Mouse (Mus musculus) intestine, embryonic 15.5 days (tissue): ENCODE measurements at regions not wholly inside any gene's neighbourhood (a gene's known extent, or its start where the extent isn't known, plus 50 kb on each side); places are given as distances from the start of the nearest gene placed in this dataset.

Source experiments
- ATAC-seq: fragments of 200-750 bp; cut with Nextera tagmentation; 2 replicates; pipeline ENCODE4 v1.8.0; 2017; ENCODE audit warnings: moderate TSS enrichment, moderate library complexity
- H3K27ac ChIP-seq: fragments of 300-500 bp; sonication (generic); 2 replicates; pipeline ENCODE4 v1.5.1; 2015; ENCODE audit warnings: mild to moderate bottlenecking, inconsistent platforms
- H3K27me3 ChIP-seq: fragments of 300-500 bp; sonication (generic); replicated peaks from 2 replicates; pipeline ENCODE4 v1.6.1; 2015; ENCODE audit warnings: inconsistent platforms
- H3K36me3 ChIP-seq: fragments of 300-500 bp; sonication (generic); 2 replicates; pipeline ENCODE4 v1.6.1; 2015; ENCODE audit warnings: inconsistent platforms
- H3K4me1 ChIP-seq: fragments of 300-500 bp; sonication (generic); replicated peaks from 2 replicates; pipeline ENCODE4 v1.6.1; 2015; ENCODE audit warnings: inconsistent platforms
- H3K4me2 ChIP-seq: fragments of 300-500 bp; sonication (generic); replicated peaks from 2 replicates; pipeline ENCODE4 v1.6.1; 2015; ENCODE audit warnings: mild to moderate bottlenecking, inconsistent platforms
- H3K4me3 ChIP-seq: fragments of 300-500 bp; sonication (generic); replicated peaks from 2 replicates; pipeline ENCODE4 v1.5.1; 2015; ENCODE audit warnings: inconsistent platforms
- H3K9ac ChIP-seq: fragments of 300-500 bp; sonication (generic); 2 replicates; pipeline ENCODE4 v1.6.1; 2015; ENCODE audit warnings: inconsistent platforms
- H3K9me3 ChIP-seq: fragments of 300-500 bp; sonication (generic); 2 replicates; pipeline ENCODE4 v1.6.1; 2016; ENCODE audit warnings: inconsistent platforms
- WGBS: fragments of 180-500 bp; shearing (Covaris S2); methylation state at CpG from one replicate; pipeline ENCODE4 v1.1.7; 2015; 5-methylcytosine and 5-hydroxymethylcytosine counted together

DNA sequence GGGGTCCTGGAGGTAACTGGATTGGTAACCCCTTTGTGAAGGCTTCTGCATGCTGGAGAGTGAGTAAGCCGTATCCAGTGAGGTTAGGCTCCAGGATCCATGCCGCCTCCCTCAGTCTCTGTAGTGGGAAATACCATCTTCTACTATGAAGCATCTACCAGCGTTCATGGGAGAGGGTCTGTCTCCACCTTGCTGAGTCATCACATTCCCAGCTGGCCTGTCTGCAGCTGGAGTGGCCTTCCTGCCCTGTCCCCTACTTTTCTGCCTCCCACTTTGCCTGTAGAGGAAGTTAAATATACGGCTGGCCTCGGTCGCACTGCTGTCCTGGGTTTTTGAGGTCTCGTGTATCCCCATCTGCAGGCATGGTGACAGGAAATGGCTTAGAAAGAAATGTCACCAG is 78.0 kb upstream of the Sec14l1 start:
- Histone ChIP-seq H3K36me3 (no peaks in the 10 kb centered on the region), H3K4me2 (no peak overlapping the region), H3K9ac (no peak overlapping the region), H3K27me3 (no peaks in the 10 kb centered on the region), H3K9me3 (no peaks in the 10 kb centered on the region), H3K4me1 (peaks cover 8% of the 10 kb centered on the region; the same call in 1 of the 2 replicates), H3K4me3 (no peak overlapping the region), H3K27ac (no peak overlapping the region)
- 56% methylated on average over 7 of the region's 7 CpGs for WGBS
- ATAC-seq, result no peak

DNA sequence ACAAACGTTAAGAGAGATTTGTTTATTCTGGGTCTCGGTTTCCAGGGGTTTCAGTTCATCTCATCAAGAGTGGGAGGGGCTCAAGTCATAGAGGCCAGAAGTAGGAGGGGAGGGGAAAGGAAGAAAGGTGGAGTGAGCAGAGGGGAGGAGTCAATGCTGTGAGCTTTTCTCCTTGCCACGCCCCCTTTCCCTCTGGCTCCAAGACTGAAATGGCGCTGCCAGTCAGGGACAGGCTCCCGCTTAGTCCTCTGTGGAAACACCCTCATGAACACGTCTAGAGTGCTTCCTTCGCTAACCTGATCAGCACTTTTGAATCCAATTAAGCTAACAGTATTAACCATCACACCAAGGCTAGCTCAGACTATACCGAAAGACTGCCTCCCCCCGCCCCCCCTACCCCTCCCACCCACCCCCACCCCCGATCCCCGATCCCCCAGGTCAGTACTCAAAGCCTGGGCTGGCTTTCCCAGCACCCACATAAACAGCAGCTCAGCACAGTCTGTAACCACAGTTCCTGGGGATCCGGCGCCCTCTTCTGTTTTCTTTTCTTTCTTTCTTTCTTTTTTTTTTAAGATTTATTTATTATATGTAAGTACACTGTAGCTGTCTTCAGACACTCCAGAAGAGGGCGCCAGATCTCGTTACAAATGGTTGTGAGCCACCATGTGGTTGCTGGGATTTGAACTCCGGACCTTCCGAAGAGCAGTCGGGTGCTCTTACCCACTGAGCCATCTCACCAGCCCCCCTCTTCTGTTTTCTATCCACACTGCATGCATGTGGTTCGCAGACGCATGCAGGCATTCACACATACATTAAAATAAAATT is 76.5 kb upstream of the Sec14l1 start:
- peak; percentile 85 for ATAC-seq

DNA sequence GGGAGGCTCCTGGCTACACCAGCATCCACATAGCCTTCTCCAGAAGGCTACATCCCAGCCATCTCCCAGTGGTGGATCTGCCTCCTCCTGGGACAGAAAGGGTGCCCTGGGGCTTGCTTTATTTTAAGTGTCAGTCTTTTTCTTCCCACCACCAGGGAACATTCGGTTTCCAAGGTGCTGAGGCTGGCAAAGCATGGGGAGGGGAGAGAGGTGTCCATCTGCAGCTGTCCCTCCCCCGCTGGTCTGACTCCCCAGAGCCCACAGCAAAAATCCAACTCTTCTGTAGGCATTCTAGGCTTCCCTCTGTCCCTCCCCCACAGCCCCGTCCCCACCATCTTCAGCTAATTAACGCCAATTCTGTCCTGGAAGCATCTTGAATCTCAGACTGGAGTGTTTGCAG is 74.1 kb upstream of the Sec14l1 start:
- no peaks in the 10 kb centered on the region for H3K9me3 ChIP-seq
- H3K27me3 ChIP-seq, result peaks cover 10% of the 10 kb centered on the region; the same call in 1 of the 2 replicates
- H3K36me3 ChIP-seq, result no peaks in the 10 kb centered on the region
- H3K4me3 ChIP-seq, result no peak overlapping the region
- no peak overlapping the region for H3K9ac ChIP-seq
- no peak overlapping the region for H3K27ac ChIP-seq
- H3K4me2 ChIP-seq, result no peak overlapping the region
- 16% methylated on average over 4 of the region's 4 CpGs for WGBS
- H3K4me1 ChIP-seq, result peaks cover 8% of the 10 kb centered on the region; the same call in 1 of the 2 replicates
- ATAC-seq, result no peak

More for the DNA sequence above, 76.5 kb upstream of the Sec14l1 start:
- Histone ChIP-seq H3K27ac (no peak overlapping the region), H3K9ac (no peak overlapping the region), H3K36me3 (no peaks in the 10 kb centered on the region), H3K4me3 (peak overlapping the region; percentile 17; the same call in 1 of the 2 replicates), H3K9me3 (no peaks in the 10 kb centered on the region), H3K27me3 (peaks cover 9% of the 10 kb centered on the region; the same call in 1 of the 2 replicates), H3K4me1 (peaks cover 8% of the 10 kb centered on the region; the same call in 1 of the 2 replicates), H3K4me2 (peak overlapping the region; percentile 41)
- 37% methylated on average over 20 of the region's 20 CpGs for WGBS

DNA sequence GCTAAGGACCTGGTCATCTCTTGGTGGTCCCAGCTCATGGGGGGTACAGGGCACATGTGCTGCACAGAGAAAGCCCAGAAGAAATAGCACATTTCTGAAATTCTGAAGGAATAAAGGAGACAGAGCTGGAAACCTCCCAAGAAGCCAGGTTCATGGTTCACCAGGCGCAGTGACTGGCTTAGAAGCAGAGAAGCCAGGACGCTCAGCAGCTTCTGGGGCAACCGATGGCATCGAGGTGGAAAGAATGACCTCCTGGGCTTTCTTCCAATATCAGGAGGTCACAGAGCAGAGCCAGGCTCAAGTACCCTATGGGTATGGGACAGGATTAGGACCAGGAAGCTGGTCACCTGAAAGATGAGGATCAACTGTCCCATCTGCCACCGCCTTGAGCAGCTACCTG is 72.6 kb upstream of the Sec14l1 start:
- 81% methylated on average over 5 of the region's 5 CpGs for WGBS

DNA sequence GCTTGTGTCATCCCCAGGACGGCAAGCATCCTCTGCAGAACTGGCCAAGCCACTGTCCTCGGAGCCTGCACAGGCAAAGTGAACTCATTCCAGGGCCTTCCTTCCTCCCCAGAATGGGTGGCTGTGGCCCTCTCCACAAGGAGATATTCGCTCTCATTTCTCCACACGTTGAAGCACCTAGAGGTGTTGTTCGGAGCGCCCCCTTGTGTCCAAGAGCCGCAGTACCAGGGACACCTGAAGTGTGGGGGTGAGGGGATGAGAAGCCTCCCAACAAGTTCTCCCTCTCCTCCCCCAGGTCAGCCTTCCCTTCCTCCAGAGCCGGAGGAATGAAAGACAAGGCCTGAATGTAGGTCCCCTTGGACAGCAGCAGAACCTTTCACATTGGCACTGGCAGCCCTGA is 71.4 kb upstream of the Sec14l1 start:
- Histone ChIP-seq H3K4me3 (no peak overlapping the region), H3K4me2 (no peak overlapping the region)
- no peak for ATAC-seq

More for the DNA sequence above, 72.6 kb upstream of the Sec14l1 start:
- Histone ChIP-seq H3K27ac (no peak overlapping the region), H3K4me3 (no peak overlapping the region), H3K9ac (no peak overlapping the region), H3K9me3 (no peaks in the 10 kb centered on the region), H3K4me1 (peaks cover 9% of the 10 kb centered on the region), H3K27me3 (peaks cover 10% of the 10 kb centered on the region; the same call in 1 of the 2 replicates), H3K4me2 (no peak overlapping the region), H3K36me3 (no peaks in the 10 kb centered on the region)
- no peak for ATAC-seq

DNA sequence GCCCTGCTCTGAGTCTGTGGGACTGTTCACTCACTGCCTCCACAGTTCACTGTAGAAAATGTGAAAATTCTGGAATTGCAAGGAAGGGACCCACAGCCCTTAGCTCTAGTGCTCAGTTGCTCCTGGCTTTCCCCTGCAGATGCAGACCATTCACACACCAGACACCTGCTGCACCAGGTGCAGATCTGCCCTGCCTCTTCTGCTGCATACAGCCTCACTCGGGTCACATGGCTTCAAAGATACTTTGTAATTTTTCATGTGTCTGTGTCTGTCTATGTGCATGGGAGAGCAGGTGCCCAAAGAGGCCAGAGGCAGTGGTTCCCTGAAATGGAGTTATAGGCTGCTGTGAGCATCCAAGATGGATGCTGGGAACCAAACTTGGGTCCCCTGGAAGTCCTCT is 70.2 kb upstream of the Sec14l1 start:
- 78% methylated on average over 1 of the region's 1 CpGs for WGBS

More for the DNA sequence above, 71.4 kb upstream of the Sec14l1 start:
- 11% methylated on average over 8 of the region's 8 CpGs for WGBS
- Histone ChIP-seq H3K4me1 (peaks cover 9% of the 10 kb centered on the region; the same call in 1 of the 2 replicates), H3K9ac (no peak overlapping the region), H3K36me3 (no peaks in the 10 kb centered on the region), H3K27ac (no peak overlapping the region), H3K27me3 (peaks cover 10% of the 10 kb centered on the region; the same call in 1 of the 2 replicates), H3K9me3 (no peaks in the 10 kb centered on the region)

DNA sequence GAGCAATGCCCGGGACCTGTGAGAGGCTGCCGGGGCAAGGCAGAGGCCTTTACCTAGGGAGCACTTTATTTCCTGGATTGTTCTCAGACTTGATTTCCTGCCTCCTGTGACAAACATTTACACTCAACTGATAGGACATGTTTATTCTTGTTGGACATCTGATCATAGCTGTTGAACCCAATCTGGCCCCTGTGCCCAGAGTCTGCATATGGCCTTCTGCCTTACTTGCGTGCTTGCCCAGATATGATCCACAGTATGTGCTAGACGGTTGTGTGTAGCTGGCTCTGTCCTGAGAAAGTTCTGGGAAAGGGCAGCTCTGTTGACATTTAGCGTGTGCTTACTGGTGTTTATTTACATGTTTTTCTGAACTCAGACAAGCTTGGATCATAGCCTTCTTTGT is 68.3 kb upstream of the Sec14l1 start:
- no peak overlapping the region for H3K4me3 ChIP-seq
- WGBS, result 81% methylated on average over 5 of the region's 5 CpGs
- no peak overlapping the region for H3K27ac ChIP-seq
- no peak for ATAC-seq
- H3K4me1 ChIP-seq, result peaks cover 9% of the 10 kb centered on the region; the same call in 1 of the 2 replicates
- no peak overlapping the region for H3K4me2 ChIP-seq
- H3K27me3 ChIP-seq, result peaks cover 10% of the 10 kb centered on the region; the same call in 1 of the 2 replicates
- no peaks in the 10 kb centered on the region for H3K9me3 ChIP-seq
- H3K9ac ChIP-seq, result no peak overlapping the region
- no peaks in the 10 kb centered on the region for H3K36me3 ChIP-seq

More for the DNA sequence above, 70.2 kb upstream of the Sec14l1 start:
- H3K27ac ChIP-seq, result no peak overlapping the region
- H3K4me3 ChIP-seq, result no peak overlapping the region
- H3K36me3 ChIP-seq, result no peaks in the 10 kb centered on the region
- peaks cover 9% of the 10 kb centered on the region; the same call in 1 of the 2 replicates for H3K4me1 ChIP-seq
- H3K9ac ChIP-seq, result no peak overlapping the region
- H3K4me2 ChIP-seq, result no peak overlapping the region
- ATAC-seq, result no peak
- H3K9me3 ChIP-seq, result no peaks in the 10 kb centered on the region
- peaks cover 10% of the 10 kb centered on the region; the same call in 1 of the 2 replicates for H3K27me3 ChIP-seq

DNA sequence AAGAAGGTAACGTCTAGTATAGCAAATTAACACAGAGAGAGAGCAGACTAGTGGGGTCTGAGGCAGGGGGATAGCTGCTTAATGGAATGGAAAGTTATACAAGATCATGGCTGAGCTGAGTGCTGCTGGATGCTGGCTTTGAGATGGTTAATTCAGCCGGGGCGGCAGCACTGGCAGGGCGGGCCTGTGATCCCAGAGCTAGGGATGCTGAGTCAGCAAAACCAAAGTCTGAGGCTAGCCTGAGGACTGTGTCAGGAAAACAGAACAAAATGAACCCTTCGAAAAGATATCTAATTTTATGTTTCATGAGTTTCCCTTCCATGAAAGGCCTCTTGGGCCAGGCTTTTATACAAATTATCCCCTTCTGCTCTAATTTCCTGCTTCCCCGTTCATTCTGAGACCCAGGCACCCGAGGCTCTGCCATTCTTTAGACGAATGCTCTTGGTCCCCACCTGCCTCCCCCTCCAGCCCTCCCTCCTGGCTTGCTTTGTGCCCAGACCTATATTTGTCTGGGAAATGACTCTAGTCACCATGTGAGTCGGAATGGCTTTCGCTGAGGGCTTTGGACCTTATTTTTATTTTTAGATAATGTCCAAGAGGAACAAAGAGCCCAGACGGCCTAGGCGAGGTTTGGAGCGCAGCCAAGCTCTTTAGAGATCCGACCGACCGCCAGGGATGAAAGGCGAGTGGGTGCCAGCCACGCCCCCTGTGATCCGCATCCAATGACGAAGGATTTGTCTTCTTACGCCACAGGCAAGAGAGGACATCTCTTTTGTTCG is 67.6 kb upstream of the Sec14l1 start:
- 0 out of 2 replicates have a peak overlapping the region, but pooled peaks have one; percentile 37 for H3K27ac ChIP-seq
- H3K4me2 ChIP-seq, result peak overlapping the region; percentile 22; the same call in 1 of the 2 replicates
- peaks cover 8% of the 10 kb centered on the region; the same call in 1 of the 2 replicates for H3K27me3 ChIP-seq
- ATAC-seq, result 0 out of 2 replicates have a peak, but pooled peaks have one; percentile 36
- no peaks in the 10 kb centered on the region for H3K9me3 ChIP-seq
- WGBS, result 24% methylated on average over 22 of the region's 22 CpGs
- H3K9ac ChIP-seq, result no peak overlapping the region
- H3K4me3 ChIP-seq, result no peak overlapping the region
- H3K4me1 ChIP-seq, result peaks cover 9% of the 10 kb centered on the region; the same call in 1 of the 2 replicates
- H3K36me3 ChIP-seq, result no peaks in the 10 kb centered on the region

DNA sequence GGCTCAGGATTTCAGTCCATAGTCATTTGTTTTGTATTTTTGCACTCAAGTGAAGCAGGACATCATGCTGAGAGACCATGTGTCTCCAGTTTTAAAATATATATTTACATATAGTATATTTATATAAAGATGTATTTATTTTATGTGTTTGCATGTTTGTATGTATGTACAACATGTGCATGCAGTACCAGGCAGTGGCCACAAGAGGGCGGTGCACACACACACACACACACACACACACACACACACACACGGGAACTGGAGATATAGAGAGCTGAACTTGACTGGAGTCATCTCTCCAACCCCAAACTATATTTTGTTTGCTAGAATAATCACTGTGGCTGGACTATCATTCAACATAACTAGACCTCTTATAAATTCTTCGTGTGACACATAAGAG is 66.1 kb upstream of the Sec14l1 start:
- no peaks in the 10 kb centered on the region for H3K36me3 ChIP-seq
- H3K27me3 ChIP-seq, result no peaks in the 10 kb centered on the region
- H3K9ac ChIP-seq, result no peak overlapping the region
- 87% methylated on average over 3 of the region's 3 CpGs for WGBS
- H3K27ac ChIP-seq, result no peak overlapping the region
- no peak for ATAC-seq
- no peak overlapping the region for H3K4me3 ChIP-seq
- H3K9me3 ChIP-seq, result no peaks in the 10 kb centered on the region
- no peak overlapping the region for H3K4me2 ChIP-seq
- peaks cover 9% of the 10 kb centered on the region; the same call in 1 of the 2 replicates for H3K4me1 ChIP-seq

DNA sequence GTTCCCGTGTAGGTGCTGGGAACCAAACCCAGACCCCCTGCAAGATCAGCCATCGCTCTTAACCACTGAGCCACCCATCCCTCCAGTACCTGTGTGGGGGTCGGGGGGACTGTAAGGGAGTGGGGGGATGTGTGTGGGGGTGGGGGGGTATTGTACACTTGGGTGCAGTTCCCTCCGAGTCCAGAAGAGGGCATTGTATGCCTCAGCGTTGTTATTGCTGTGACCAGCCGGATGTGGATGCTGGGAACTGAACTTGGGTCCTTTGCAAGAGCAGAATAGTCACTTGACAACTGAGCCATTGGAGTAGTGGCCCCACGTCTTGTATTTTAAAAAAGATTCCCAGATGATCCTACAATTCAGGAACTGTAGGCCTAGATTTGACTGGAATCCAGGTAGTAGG is 64.2 kb upstream of the Sec14l1 start:
- no peak for ATAC-seq
- Histone ChIP-seq H3K27ac (no peak overlapping the region), H3K9me3 (no peaks in the 10 kb centered on the region), H3K4me2 (no peak overlapping the region), H3K36me3 (no peaks in the 10 kb centered on the region), H3K9ac (no peak overlapping the region), H3K4me1 (peaks cover 9% of the 10 kb centered on the region; the same call in 1 of the 2 replicates), H3K27me3 (no peaks in the 10 kb centered on the region), H3K4me3 (no peak overlapping the region)
- WGBS, result 91% methylated on average over 7 of the region's 7 CpGs

DNA sequence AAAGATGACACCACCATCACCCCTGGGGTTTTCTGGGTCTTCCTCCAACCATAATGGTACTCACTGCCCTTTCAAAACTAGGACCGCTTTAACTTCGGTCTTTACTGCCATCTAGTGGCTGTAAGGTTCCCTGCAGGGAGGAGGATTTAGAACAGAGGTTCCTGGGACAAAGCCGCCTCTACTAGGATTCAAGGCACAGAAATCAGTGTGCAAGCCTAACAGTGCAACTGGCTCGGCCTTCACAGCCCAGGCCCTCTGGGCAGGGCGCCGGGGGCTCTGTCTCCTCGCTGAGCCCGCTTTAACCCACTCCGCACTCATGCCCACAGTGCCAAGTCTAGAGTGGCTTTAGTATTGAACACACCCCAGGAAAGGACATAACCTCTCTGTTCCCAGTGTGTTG is 58.0 kb upstream of the Sec14l1 start:
- WGBS, result 9% methylated on average over 9 of the region's 9 CpGs
- H3K9ac ChIP-seq, result no peak overlapping the region
- no peak overlapping the region for H3K4me3 ChIP-seq

DNA sequence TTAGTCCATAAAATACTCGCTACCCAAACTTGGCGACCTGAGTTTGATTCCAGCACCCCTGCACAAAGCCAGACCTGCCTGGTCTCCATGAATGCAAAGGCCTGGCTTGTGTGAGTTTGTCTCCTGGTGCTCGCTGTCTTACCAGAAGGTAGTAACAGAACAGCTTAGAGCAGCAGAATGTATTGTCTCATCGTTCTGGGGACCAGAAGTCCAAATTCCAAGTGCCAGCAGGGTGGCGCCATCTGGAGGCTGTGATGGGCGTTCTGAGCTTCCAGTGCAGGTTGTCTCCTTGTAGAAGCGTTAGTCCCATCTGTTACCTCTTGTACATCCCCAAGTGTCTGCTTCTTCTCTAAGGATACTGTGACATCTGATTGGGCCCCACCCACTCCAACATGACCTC is 57.5 kb upstream of the Sec14l1 start:
- Histone ChIP-seq H3K27ac (no peak overlapping the region), H3K4me2 (no peak overlapping the region), H3K27me3 (no peaks in the 10 kb centered on the region), H3K4me1 (0 out of 2 replicates have a peak, but pooled peaks cover 2% of the 10 kb centered on the region), H3K36me3 (no peaks in the 10 kb centered on the region), H3K9me3 (no peaks in the 10 kb centered on the region), H3K4me3 (no peak overlapping the region), H3K9ac (no peak overlapping the region)
- 43% methylated on average over 7 of the region's 7 CpGs for WGBS
- peak; percentile 26; the same call in 1 of the 2 replicates for ATAC-seq

More for the DNA sequence above, 58.0 kb upstream of the Sec14l1 start:
- Histone ChIP-seq H3K36me3 (no peaks in the 10 kb centered on the region), H3K9me3 (no peaks in the 10 kb centered on the region), H3K27me3 (no peaks in the 10 kb centered on the region), H3K27ac (no peak overlapping the region), H3K4me1 (0 out of 2 replicates have a peak, but pooled peaks cover 2% of the 10 kb centered on the region), H3K4me2 (no peak overlapping the region)
- ATAC-seq, result peak; percentile 68
